Mouse (Mus musculus) lung, embryonic 14.5 days (tissue): Measurements from ENCODE around the gene Gm17359. TPM values are rescaled to one million over a fixed set of nuclear protein-coding genes. Genes with fewer than 3 reads are reported as not detected.

Experiments
- ATAC-seq: fragments of 200-750 bp; cut with Nextera tagmentation; 2 replicates; pipeline ENCODE4 v1.8.0; 2017; ENCODE audit warnings: mild to moderate bottlenecking, moderate TSS enrichment, moderate library complexity; ENCODE audit not compliant: insufficient read depth
- DNase-seq: peaks from one replicate; pipeline ENCODE4 v3.0.0-alpha.2; 2015
- H3K27ac ChIP-seq: fragments of 300-500 bp; sonication (generic); 2 replicates; pipeline ENCODE4 v1.5.1; 2014; ENCODE audit warnings: low read depth, mild to moderate bottlenecking, moderate library complexity
- H3K27me3 ChIP-seq: fragments of 300-500 bp; sonication (generic); 2 replicates; pipeline ENCODE4 v1.6.1; 2014; ENCODE audit warnings: low read length, control low read depth; ENCODE audit not compliant: insufficient read depth
- H3K36me3 ChIP-seq: fragments of 300-500 bp; sonication (generic); 2 replicates; pipeline ENCODE4 v1.6.1; 2014; ENCODE audit warnings: control low read depth; ENCODE audit not compliant: insufficient read depth
- H3K4me1 ChIP-seq: fragments of 300-500 bp; sonication (generic); 2 replicates; pipeline ENCODE4 v1.6.1; 2014; ENCODE audit warnings: antibody characterized with exemption, control low read depth; ENCODE audit not compliant: insufficient read depth
- H3K4me2 ChIP-seq: fragments of 300-500 bp; sonication (generic); 2 replicates; pipeline ENCODE4 v1.6.1; 2014; ENCODE audit warnings: mild to moderate bottlenecking
- H3K4me3 ChIP-seq: fragments of 300-500 bp; sonication (generic); 2 replicates; pipeline ENCODE4 v1.5.1; 2014; ENCODE audit warnings: low read depth, low read length
- H3K9ac ChIP-seq: fragments of 300-500 bp; sonication (generic); 2 replicates; pipeline ENCODE4 v1.6.1; 2014
- H3K9me3 ChIP-seq: fragments of 300-500 bp; sonication (generic); 2 replicates; pipeline ENCODE4 v1.6.1; 2016; ENCODE audit warnings: low read depth, low read length, control low read depth
- CTCF ChIP-seq: IDR thresholded peaks from 2 replicates; pipeline ENCODE4 v1.5.1; 2016; ENCODE audit warnings: antibody characterized with exemption, low read depth
- WGBS: fragments of 180-500 bp; shearing (Covaris S2); extraction: QIAGEN DNeasy Blood & Tissue Kit; methylation state at CpG from one replicate; pipeline ENCODE4 v1.1.7; 2014; 5-methylcytosine and 5-hydroxymethylcytosine counted together
- polyA plus RNA-seq: library from polyadenylated mRNA; unstranded; fragments of >200 nt; fragmentation: Nextera tagmentation; extraction: Ambion mirVana; gene quantifications from 2 replicates; pipeline ENCODE4 v1.2.1, GENCODE M21; 2014

The Gm17359 gene
- polyA plus RNA-seq, 1 experiment from 2014 or later = not detected

GRCm38 (mm10) chr3:79296586-79296985 is 39.9 kb upstream of the Gm17359 start:
- no peak overlapping the region for H3K4me3 ChIP-seq
- no peaks in the 10 kb centered on the region for H3K36me3 ChIP-seq
- ATAC-seq = no peak
- no peaks in the 10 kb centered on the region; the same call in 1 of the 2 replicates for H3K4me1 ChIP-seq
- H3K9ac ChIP-seq = no peak overlapping the region
- H3K9me3 ChIP-seq = no peaks in the 10 kb centered on the region
- H3K27ac ChIP-seq = no peak overlapping the region
- DNase-seq = no peak
- TF ChIP-seq CTCF = no peak
- 78% methylated on average over 3 of the region's 3 CpGs for WGBS
- no peak overlapping the region for H3K4me2 ChIP-seq
- no peaks in the 10 kb centered on the region for H3K27me3 ChIP-seq

GRCm38 (mm10) chr3:79297281-79297680 is 39.2 kb upstream of the Gm17359 start:
- 73% methylated on average over 4 of the region's 4 CpGs for WGBS
- ATAC-seq = no peak

GRCm38 (mm10) chr3:79299401-79299800 is 37.1 kb upstream of the Gm17359 start:
- Histone ChIP-seq H3K27ac (no peak overlapping the region), H3K4me2 (no peak overlapping the region), H3K9ac (no peak overlapping the region), H3K36me3 (no peaks in the 10 kb centered on the region), H3K9me3 (no peaks in the 10 kb centered on the region), H3K4me1 (no peaks in the 10 kb centered on the region; the same call in 1 of the 2 replicates), H3K4me3 (no peak overlapping the region), H3K27me3 (no peaks in the 10 kb centered on the region)
- DNase-seq (no peak), ATAC-seq (no peak)
- no peak for TF ChIP-seq CTCF
- 77% methylated on average over 15 of the region's 15 CpGs for WGBS

More at GRCm38 (mm10) chr3:79297281-79297680, 39.2 kb upstream of the Gm17359 start:
- TF ChIP-seq CTCF = no peak
- H3K4me2 ChIP-seq = no peak overlapping the region
- H3K4me3 ChIP-seq = no peak overlapping the region
- H3K4me1 ChIP-seq = no peaks in the 10 kb centered on the region; the same call in 1 of the 2 replicates
- H3K9ac ChIP-seq = no peak overlapping the region
- no peaks in the 10 kb centered on the region for H3K36me3 ChIP-seq
- H3K27me3 ChIP-seq = no peaks in the 10 kb centered on the region
- DNase-seq = no peak
- no peak overlapping the region for H3K27ac ChIP-seq
- no peaks in the 10 kb centered on the region for H3K9me3 ChIP-seq

GRCm38 (mm10) chr3:79308605-79309004 is 27.9 kb upstream of the Gm17359 start:
- Histone ChIP-seq H3K36me3 (no peaks in the 10 kb centered on the region), H3K4me2 (no peak overlapping the region), H3K4me1 (no peaks in the 10 kb centered on the region; the same call in 1 of the 2 replicates), H3K9me3 (no peaks in the 10 kb centered on the region), H3K9ac (no peak overlapping the region), H3K4me3 (no peak overlapping the region), H3K27me3 (no peaks in the 10 kb centered on the region), H3K27ac (no peak overlapping the region)
- TF ChIP-seq CTCF = no peak
- 86% methylated on average over 4 of the region's 4 CpGs for WGBS
- DNase-seq (no peak), ATAC-seq (no peak)

- TF ChIP-seq CTCF = no peak
- no peaks in the 10 kb centered on the region for H3K27me3 ChIP-seq
- H3K4me3 ChIP-seq = no peak overlapping the region
- no peak overlapping the region for H3K4me2 ChIP-seq
- no peak overlapping the region for H3K9ac ChIP-seq
- no peaks in the 10 kb centered on the region for H3K9me3 ChIP-seq
- no peak overlapping the region for H3K27ac ChIP-seq
- 77% methylated on average over 7 of the region's 7 CpGs for WGBS
- no peaks in the 10 kb centered on the region for H3K36me3 ChIP-seq
- ATAC-seq (no peak), DNase-seq (no peak)
- H3K4me1 ChIP-seq = no peaks in the 10 kb centered on the region; the same call in 1 of the 2 replicates
Observed at GRCm38 (mm10) chr3:79310184-79310583, 26.3 kb upstream of the Gm17359 start.

GRCm38 (mm10) chr3:79311895-79312294 is 24.6 kb upstream of the Gm17359 start:
- TF ChIP-seq CTCF = no peak
- no peaks in the 10 kb centered on the region for H3K36me3 ChIP-seq

GRCm38 (mm10) chr3:79314006-79314698 is 22.3 kb upstream of the Gm17359 start:
- DNase-seq = peak; percentile 85
- Histone ChIP-seq H3K36me3 (no peaks in the 10 kb centered on the region), H3K27ac (no peak overlapping the region), H3K9ac (no peak overlapping the region), H3K4me2 (no peak overlapping the region), H3K4me3 (no peak overlapping the region), H3K9me3 (no peaks in the 10 kb centered on the region), H3K27me3 (no peaks in the 10 kb centered on the region), H3K4me1 (no peaks in the 10 kb centered on the region)
- 54% methylated on average over 10 of the region's 10 CpGs for WGBS
- no peak for TF ChIP-seq CTCF
- ATAC-seq = peak; percentile 38; the same call in 1 of the 2 replicates

More at GRCm38 (mm10) chr3:79311895-79312294, 24.6 kb upstream of the Gm17359 start:
- DNase-seq = no peak
- Histone ChIP-seq H3K4me3 (no peak overlapping the region), H3K9ac (no peak overlapping the region), H3K27ac (no peak overlapping the region), H3K9me3 (no peaks in the 10 kb centered on the region), H3K4me2 (no peak overlapping the region), H3K27me3 (no peaks in the 10 kb centered on the region), H3K4me1 (no peaks in the 10 kb centered on the region; the same call in 1 of the 2 replicates)
- ATAC-seq = no peak
